Mouse (Mus musculus) testis, adult 2 months (tissue): ENCODE measurements around the gene Riok1.

ENCODE experiments used
- CTCF ChIP-seq: fragments of 200-500 bp; IDR thresholded peaks from 2 replicates; pipeline ENCODE4 v1.5.1; 2012; ENCODE audit warnings: low read depth, mild to moderate bottlenecking, inconsistent platforms, low read length, moderate library complexity; ENCODE audit not compliant: control insufficient read depth, insufficient read depth, insufficient replicate concordance
- POLR2A ChIP-seq: fragments of 200-500 bp; IDR thresholded peaks from 2 replicates; pipeline ENCODE4 v1.6.1; 2012; ENCODE audit warnings: low read depth, mild to moderate bottlenecking, inconsistent platforms, low read length, moderate library complexity; ENCODE audit not compliant: control insufficient read depth

DNA sequence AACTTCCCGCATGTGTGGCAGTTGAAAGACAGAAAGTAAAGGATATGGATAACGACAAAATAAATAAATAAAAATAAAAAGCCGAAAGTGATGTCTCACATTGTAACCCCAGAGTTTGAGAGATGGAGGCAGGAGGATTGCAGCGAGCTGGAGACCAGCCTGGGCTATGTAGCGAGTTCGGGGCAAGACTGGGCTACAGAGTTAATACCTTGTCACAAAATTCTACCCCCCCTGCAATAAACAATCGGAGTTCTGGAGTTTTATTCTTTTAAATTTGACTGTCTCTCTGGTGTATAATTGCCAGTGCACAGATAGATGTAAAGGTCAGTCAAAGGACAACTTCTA is 42.4 kb upstream of the Riok1 start:
- TF ChIP-seq POLR2A, result no peak
- no peak for TF ChIP-seq CTCF
